Mouse (Mus musculus) liver, embryonic 15.5 days (tissue): ENCODE results near the gene Gm11567. TPM values are rescaled to one million over a fixed set of nuclear protein-coding genes. Genes with fewer than 3 reads are reported as not detected.

ENCODE experiments used
- polyA plus RNA-seq: library from polyadenylated mRNA; unstranded; fragments of >200 nt; fragmentation: Nextera tagmentation; extraction: Ambion mirVana; gene quantifications from 2 replicates; pipeline ENCODE4 v1.2.1, GENCODE M21; 2015

Gm11567 gene
- polyA plus RNA-seq, 1 experiment from 2014 or later: not detected

Other genes with a start within 250 kb of the Gm11567 start
- not detected in 2 replicates for gene Krtap4-2, start 244.1 kb upstream of the Gm11567 start, polyA plus RNA-seq
- gene Krtap4-7, start 235.1 kb upstream of the Gm11567 start, polyA plus RNA-seq: not detected in 2 replicates
- gene Gm11555, start 229.0 kb upstream of the Gm11567 start, polyA plus RNA-seq: not detected in 2 replicates
- gene Gm11563, start 220.2 kb upstream of the Gm11567 start, polyA plus RNA-seq: not detected in 2 replicates
- gene Krtap4-6, start 213.2 kb upstream of the Gm11567 start, polyA plus RNA-seq: not detected in 2 replicates
- gene Gm14190, start 188.4 kb upstream of the Gm11567 start, polyA plus RNA-seq: not detected in 2 replicates
- gene Gm14180, start 144.9 kb upstream of the Gm11567 start, polyA plus RNA-seq: not detected in 2 replicates
- not detected in 2 replicates for gene Gm11595, start 106.3 kb upstream of the Gm11567 start, polyA plus RNA-seq
- gene Krtap4-8, start 98.5 kb upstream of the Gm11567 start, polyA plus RNA-seq: not detected in 2 replicates
- gene Krtap4-9, start 94.0 kb upstream of the Gm11567 start, polyA plus RNA-seq: not detected in 2 replicates
- not detected in 2 replicates for gene Gm11596, start 85.7 kb upstream of the Gm11567 start, polyA plus RNA-seq
- gene Gm11569, start 80.3 kb upstream of the Gm11567 start, polyA plus RNA-seq: not detected in 2 replicates
- not detected in 2 replicates for gene Gm11554, start 74.7 kb upstream of the Gm11567 start, polyA plus RNA-seq
- not detected in 2 replicates for gene Krtap4-13, start 69.3 kb upstream of the Gm11567 start, polyA plus RNA-seq
- not detected in 2 replicates for gene Gm11564, start 63.5 kb upstream of the Gm11567 start, polyA plus RNA-seq
- gene 2300003K06Rik, start 41.1 kb upstream of the Gm11567 start, polyA plus RNA-seq: not detected in 2 replicates
- gene Krtap4-16, start 27.6 kb upstream of the Gm11567 start, polyA plus RNA-seq: not detected in 2 replicates
- not detected in 2 replicates for gene Gm11568, start 21.3 kb upstream of the Gm11567 start, polyA plus RNA-seq
- gene Gm11559, start 14.7 kb upstream of the Gm11567 start, polyA plus RNA-seq: not detected in 2 replicates
- gene Krtap9-1, start 5.8 kb upstream of the Gm11567 start, polyA plus RNA-seq: not detected in 2 replicates
- gene Krtap31-1, start 28.7 kb downstream of the Gm11567 start, polyA plus RNA-seq: not detected in 2 replicates
- not detected in 2 replicates for gene Gm11565, start 35.6 kb downstream of the Gm11567 start, polyA plus RNA-seq
- gene Krtap31-2, start 57.1 kb downstream of the Gm11567 start, polyA plus RNA-seq: not detected in 2 replicates
- not detected in 2 replicates for gene Krtap9-5, start 69.3 kb downstream of the Gm11567 start, polyA plus RNA-seq
- not detected in 2 replicates for gene Krtap29-1, start 99.9 kb downstream of the Gm11567 start, polyA plus RNA-seq
- not detected in 2 replicates for gene Krtap16-1, start 107.4 kb downstream of the Gm11567 start, polyA plus RNA-seq
- not detected in 2 replicates for gene Krtap17-1, start 114.8 kb downstream of the Gm11567 start, polyA plus RNA-seq
- gene Krt33a, start 137.0 kb downstream of the Gm11567 start, polyA plus RNA-seq: not detected in 2 replicates
- not detected in 2 replicates for gene Krt33b, start 150.7 kb downstream of the Gm11567 start, polyA plus RNA-seq
- gene Krt34, start 162.4 kb downstream of the Gm11567 start, polyA plus RNA-seq: not detected in 2 replicates
- not detected in 2 replicates for gene Krt31, start 171.4 kb downstream of the Gm11567 start, polyA plus RNA-seq
- not detected in 2 replicates for gene Krt32, start 209.0 kb downstream of the Gm11567 start, polyA plus RNA-seq
- not detected in 2 replicates for gene Krt35, start 217.1 kb downstream of the Gm11567 start, polyA plus RNA-seq
- gene Krt36, start 226.4 kb downstream of the Gm11567 start, polyA plus RNA-seq: not detected in 2 replicates
- 0.36 TPM in 1 of 2 replicates, not detected in the other for gene Krt13, start 242.4 kb downstream of the Gm11567 start, polyA plus RNA-seq